Mouse (Mus musculus) CD4-positive, CD25-positive, alpha-beta regulatory T cell, adult 2 months (primary cell): ENCODE results near the gene Mum1.
A peak's percentile ranks its signal among the peaks of the same experiment; 100 is the strongest.
"Not testable (repeated sequence)": the region's sequence is repeated elsewhere in the genome, so short reads cannot be mapped to it uniquely, and the experiment has no call there.

ENCODE experiments used
- DNase-seq: peaks from one replicate; pipeline ENCODE4 v3.0.0-alpha.2; 2012; ENCODE audit warnings: low read depth, low spot score

The Mum1 gene

DNA sequence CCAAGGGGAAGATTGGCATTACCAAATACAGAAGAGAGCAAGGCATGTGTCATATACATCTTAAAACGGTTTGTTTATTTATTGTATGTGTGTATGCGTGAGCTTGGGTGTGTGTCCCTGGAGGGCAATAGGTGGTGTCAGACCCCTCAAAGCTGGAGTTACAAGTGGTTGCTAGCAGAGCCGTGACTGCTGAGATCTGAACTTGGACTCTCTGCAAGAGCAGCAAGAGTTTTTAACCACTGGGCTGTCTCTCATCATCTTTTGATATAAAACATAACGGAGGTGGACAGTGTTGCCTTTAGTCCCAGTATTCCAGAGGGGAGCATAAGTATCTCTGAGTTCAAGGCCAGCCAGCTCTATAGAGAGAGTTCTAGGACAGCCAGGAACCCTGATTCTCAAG, 18.0 kb upstream of the Mum1 start:
- DNase-seq: no peak

DNA sequence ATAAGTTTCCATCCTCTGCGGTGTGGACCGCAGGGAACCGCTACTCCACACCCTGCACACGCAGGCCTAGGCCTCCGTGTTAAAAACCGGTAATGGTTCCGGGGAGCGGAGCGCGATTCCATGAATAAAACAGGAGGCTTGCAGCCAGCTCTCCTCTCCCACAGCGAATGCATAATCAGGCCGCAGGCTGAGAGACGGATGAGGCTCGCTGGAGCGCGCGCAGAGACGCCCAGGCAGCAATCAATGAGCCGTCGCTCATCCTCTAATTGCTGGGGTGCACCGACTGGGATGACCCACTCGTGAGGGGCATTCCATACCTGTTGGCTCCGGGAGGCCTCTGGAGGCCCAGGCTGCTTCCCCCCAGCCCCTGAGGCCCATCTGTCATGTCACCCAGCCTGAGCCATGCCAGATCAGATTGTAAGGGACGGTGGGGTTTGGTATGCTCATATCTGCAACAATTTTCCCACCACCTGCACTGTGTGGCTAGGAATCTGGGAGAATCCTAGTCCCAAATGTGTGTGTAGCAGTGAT, 17.3 kb upstream of the Mum1 start:
- no peak for DNase-seq

DNA sequence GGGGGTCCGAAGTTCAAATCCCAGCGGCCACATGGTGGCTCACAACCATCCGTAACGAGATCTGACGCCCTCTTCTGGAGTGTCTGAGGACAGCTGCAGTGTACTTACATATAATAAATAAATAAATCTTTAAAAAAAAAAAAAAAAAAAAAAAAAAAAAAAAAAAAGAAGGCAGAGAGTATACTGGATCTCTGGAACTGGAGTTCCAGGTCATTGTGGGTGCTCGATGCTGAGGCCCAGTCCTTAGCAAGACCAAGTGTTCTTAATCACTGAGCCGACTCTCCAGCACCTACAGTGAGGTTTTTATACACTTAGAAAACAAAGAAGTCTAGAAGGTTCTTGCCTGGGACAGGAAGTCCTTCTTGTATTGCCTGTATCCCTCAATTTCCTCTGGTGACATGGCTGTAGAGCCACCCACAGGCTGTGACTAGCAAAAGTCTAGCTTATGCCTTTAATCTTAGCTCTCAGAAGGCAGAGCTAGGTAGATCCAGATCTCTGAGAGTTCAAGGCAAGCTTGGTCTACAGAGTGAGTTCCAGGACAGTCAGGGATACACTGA, 14.6 kb upstream of the Mum1 start:
- peak; percentile 48 for DNase-seq

- no peak for DNase-seq
Measured at GRCm38 (mm10) chr10:80215048-80215772, 11.0 kb upstream of the Mum1 start.

DNA sequence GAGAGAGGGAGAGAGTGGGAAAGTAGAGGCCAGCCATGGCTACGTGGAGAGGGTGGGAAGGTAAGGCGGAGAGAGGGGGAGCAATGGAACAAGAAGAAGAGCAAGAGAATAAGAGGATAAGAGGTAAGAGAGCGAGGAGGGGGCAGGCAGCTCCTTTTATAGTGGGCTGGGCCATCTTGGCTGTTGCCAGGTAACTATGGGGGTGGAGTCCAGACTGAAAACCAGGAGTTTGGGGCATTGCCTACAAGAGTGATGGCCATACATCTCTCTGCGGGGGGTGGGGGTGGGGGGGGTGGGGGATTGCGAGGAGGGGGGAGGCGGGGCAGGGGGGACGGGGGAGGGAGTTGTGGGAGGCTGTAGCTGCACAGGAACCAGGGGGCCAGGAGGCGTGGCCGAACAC, 5.6 kb upstream of the Mum1 start:
- DNase-seq: no peak

GRCm38 (mm10) chr10:80223137-80223536, 3.1 kb upstream of the Mum1 start:
- not testable (repeated sequence) for DNase-seq

GRCm38 (mm10) chr10:80226071-80226415, 191 bp upstream of the Mum1 start:
- no peak for DNase-seq

- no peak for DNase-seq
Measured at GRCm38 (mm10) chr10:80227166-80227539, 919 bp downstream of the Mum1 start.

DNA sequence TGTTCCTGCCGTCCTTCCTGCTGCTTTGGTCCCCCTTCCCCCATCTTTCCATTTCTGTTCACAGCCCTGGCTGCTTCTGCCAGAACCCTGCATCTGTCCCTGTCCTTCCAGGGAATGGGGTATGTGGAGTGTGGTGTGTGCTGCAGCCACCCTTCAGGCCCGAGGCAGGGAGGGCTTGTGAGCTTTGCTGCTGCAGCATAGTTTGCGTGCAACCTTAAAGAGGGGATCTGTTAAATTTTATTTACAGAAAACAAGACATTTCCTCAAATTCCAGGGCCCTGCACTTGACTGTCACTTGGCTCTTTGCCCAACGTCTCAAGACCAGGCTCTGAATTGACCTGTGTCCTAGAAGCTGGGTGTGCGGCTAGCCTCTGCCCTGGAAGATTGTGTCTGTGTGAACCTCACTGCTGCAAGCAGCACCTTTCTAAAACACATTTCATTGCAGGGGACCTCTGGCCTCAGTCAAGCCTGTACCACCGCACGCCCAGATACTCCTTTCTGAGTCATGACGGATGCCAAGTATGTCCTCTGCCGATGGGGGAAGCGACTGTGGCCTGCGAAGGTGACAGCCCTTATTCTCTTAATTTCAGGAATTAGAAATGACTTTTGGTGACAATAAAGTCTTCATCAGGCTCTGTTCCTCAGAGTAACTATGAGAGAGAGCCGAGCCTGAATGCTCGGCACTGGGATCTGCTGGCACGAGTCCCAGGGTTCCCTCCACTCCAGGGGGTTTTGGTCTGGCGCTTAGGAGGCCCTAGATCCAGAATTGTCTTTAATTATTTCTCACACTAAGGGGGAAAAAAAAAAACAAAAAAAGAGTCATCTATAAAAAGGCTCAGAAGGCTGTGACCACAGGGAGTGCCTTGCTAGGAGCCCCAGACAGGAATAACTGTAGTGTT, 1.9 kb downstream of the Mum1 start:
- DNase-seq: no peak

DNA sequence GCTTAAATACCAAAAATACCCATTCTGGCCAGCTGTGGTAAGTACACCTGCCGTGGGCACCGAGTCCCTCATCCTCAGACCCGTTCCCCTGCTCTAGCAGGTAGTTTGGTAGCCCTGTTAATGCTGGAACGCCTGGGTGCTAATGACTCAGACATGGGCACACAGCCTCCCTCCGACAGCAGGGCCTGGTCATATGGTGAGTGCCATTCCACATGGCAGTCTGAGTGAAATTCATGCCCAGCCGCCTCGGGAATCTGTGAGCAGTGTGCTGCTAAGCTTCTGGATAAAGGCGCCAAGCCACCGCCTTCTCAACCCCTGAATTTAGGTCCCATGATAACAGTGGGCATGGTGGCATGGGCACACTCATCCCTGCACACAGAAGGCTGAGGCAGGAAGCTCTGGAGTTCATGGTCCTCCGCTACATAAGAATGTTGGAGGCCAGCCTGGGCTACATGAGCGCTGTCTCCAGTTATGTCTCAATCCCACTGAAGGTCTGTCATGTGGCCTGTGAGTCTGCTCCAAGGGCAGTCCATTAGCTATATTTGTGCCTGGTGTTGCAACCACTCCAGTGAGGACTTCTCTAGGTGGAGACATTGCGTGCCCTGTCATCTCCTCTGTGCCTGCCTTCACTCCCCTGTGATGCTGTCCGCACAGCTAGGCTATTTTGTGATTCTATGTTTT, 10.1 kb downstream of the Mum1 start:
- no peak for DNase-seq

- no peak for DNase-seq
Measured at GRCm38 (mm10) chr10:80237020-80237419, 10.8 kb downstream of the Mum1 start.

DNA sequence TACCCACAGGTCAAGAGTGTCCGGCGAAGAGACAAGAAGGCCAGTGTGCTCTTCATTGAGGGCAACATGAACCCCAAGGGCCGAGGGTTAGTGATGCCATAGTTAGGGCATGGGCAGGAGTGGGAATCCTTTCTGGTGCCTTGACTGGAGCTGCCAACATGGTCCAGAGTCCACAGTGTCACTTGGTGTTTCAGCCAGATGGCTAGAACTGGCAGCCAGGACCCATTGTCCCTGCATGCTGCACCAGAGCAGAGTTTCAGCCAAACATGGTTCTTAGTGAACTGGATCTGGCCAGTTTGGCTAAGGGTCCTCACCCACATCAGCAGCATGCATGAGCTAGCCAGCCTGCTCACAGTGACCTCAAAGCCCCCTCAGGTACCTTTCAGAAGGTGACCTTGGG, 12.1 kb downstream of the Mum1 start:
- DNase-seq: no peak

DNA sequence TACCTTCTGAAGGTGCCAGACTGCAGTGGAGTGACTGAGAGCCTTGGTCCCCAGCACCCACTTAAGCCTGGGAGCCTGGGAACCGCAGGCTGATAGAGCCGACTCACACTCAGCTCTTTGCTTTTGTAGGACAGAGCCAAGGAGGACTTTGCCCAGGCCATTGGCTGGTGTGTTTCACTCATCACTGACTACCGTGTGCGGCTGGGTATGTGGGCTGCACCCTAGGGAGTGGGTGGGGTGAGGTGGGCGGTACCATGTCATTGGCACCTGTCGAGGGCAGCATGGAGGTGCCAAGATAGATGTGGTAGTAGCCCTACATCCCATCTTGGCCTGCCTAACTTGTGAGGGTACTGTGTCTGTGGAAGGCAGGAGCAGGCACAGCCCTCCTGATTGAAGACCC, 13.6 kb downstream of the Mum1 start:
- no peak for DNase-seq

- DNase-seq: no peak
Measured at GRCm38 (mm10) chr10:80242088-80242487, 15.9 kb downstream of the Mum1 start.

DNA sequence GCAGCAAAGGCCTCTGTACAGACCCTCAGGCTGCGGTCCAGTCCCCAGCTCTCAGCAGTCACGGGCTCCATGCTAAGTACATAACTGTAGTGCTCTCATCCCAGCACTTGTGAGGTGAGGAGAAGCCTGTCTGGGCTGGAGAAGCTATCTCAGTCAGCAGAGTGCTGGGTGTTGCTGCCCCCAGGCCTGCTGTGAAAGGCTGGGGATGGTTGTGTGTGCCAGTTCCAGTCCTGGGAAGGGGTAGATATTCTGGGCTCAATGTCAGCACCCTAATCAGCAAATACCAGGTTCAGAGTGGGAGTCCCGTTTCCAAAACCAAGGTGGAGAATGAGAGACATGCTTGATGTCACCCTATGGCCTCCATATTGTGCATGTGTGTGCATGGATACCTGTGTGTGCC, 16.4 kb downstream of the Mum1 start:
- no peak for DNase-seq

- peak; percentile 82 for DNase-seq
Measured at GRCm38 (mm10) chr10:80244791-80245399, 18.7 kb downstream of the Mum1 start.

- peak; percentile 88 for DNase-seq
Measured at GRCm38 (mm10) chr10:80245600-80245999, 19.4 kb downstream of the Mum1 start.

DNA sequence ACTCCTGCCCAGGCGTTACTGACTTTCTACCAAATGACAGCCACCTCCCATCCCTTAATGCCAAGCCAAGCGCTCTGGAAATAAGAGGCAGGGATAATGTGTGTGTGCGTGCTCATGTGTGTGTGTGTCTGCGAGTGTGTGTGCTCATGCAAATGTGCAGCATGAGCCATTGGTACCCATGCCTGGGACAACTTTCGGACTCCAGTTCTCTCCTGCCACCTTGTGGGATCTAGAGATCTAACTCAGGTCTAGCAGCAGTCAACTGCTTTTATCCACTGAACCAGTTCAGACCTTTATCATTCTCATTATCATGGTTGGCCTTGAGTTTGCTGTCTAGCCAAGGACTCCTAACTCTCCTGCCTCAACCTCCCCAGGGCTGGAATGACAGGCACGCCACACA, 21.6 kb downstream of the Mum1 start:
- DNase-seq: no peak

GRCm38 (mm10) chr10:80248437-80248836, 22.2 kb downstream of the Mum1 start:
- DNase-seq: not testable (repeated sequence)

DNA sequence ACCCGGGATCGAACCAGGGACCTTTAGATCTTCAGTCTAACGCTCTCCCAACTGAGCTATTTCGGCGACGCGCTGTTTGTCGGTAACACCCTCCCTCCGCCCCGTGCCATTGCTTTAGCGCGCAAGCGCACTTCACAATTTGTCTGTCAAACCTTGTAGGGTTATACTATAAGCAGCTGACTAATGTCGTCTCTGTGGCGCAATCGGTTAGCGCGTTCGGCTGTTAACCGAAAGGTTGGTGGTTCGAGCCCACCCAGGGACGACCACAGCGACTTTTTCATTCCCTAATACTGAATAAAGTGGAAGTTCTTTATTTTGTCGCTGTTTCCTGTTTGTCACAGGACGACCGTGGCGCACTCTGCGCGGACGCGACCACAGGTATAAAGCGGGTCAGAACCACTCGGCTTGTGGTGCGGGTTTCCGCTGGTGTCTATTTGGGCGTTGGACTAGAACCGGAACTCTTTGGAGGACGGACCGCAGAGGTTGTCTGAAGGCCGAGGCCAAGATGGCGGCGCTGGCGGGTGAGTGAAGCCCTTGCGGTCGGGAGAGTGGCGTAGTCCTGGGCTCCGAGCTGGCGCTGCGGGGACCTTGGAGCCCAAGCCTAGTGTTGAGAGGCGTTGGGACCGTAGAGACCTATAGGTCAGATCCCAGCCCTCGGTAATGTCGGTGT, 22.9 kb downstream of the Mum1 start, which contains the start of gene Ndufs7:
TSS of gene Ndufs7 (plus strand) at position 151 of the 670 bp plus-strand sequence.
- peak; percentile 96 for DNase-seq

- DNase-seq: no peak
Measured at GRCm38 (mm10) chr10:80250059-80250458, 23.8 kb downstream of the Mum1 start.
